Mouse (Mus musculus) heart, adult 2 months (tissue): ENCODE data around the gene Osbp2.

Experiments used
- CTCF ChIP-seq: fragments of 200-600 bp; IDR thresholded peaks from 2 replicates; pipeline ENCODE4 v1.8.1; 2022; ENCODE audit warnings: antibody characterized with exemption, mild to moderate bottlenecking, moderate library complexity
- POLR2A ChIP-seq: fragments of 200-500 bp; IDR thresholded peaks from 2 replicates; pipeline ENCODE4 v1.6.1; 2011; ENCODE audit warnings: mild to moderate bottlenecking, low read depth, low read length, control low read depth; ENCODE audit not compliant: insufficient read depth

GRCm38 (mm10) chr11:3773136-3773535, 90.6 kb downstream of the Osbp2 start:
- TF ChIP-seq POLR2A (no peak), CTCF (no peak)
